Mouse (Mus musculus) MEL (cell line): ENCODE measurements around the gene Ppwd1. TPM values are rescaled to one million over a fixed set of nuclear protein-coding genes. Genes with fewer than 3 reads are reported as not detected.

Experiments used
- DNase-seq: peaks from one replicate; pipeline ENCODE4 v3.0.0; 2011; ENCODE audit warnings: low read depth, low spot score
- H3K27ac ChIP-seq: 2 replicates; pipeline ENCODE4 v1.5.1; 2012; ENCODE audit warnings: low read depth, mild to moderate bottlenecking, control low read depth, low read length, moderate library complexity; ENCODE audit not compliant: control insufficient read depth
- H3K27me3 ChIP-seq, 2 experiments: fragments of 150-350 bp in 1 of 2; sonication (generic) in 1 of 2; 2 replicates each; pipeline ENCODE4 v1.6.1; 2012; ENCODE audit warnings: low read length in 2 of 2, mild to moderate bottlenecking in 2 of 2, improper control_type of control experiment in 1 of 2, moderate library complexity in 1 of 2; ENCODE audit not compliant: insufficient read depth in 2 of 2, control insufficient read depth in 1 of 2
- H3K36me3 ChIP-seq, 2 experiments: 2 replicates each; pipeline ENCODE4 v1.6.1; 2012 to 2014; ENCODE audit warnings: low read length in 2 of 2, improper control_type of control experiment in 1 of 2, inconsistent platforms in 1 of 2, mild to moderate bottlenecking in 1 of 2; ENCODE audit not compliant: insufficient read depth in 2 of 2, control insufficient read depth in 1 of 2
- H3K4me1 ChIP-seq, 2 experiments: fragments of 150-350 bp in 1 of 2; sonication (generic) in 1 of 2; 2 replicates each; pipeline ENCODE4 v1.6.1; 2012; ENCODE audit warnings: low read length in 2 of 2, improper control_type of control experiment in 1 of 2, mild to moderate bottlenecking in 1 of 2; ENCODE audit not compliant: insufficient read depth in 2 of 2, control insufficient read depth in 1 of 2
- H3K4me3 ChIP-seq, 2 experiments: fragments of 150-350 bp in 1 of 2; sonication (generic) in 1 of 2; 2 replicates each; pipeline ENCODE4 v1.5.1; 2012; ENCODE audit warnings: low read depth in 2 of 2, low read length in 2 of 2, mild to moderate bottlenecking in 2 of 2, moderate library complexity in 2 of 2, control low read depth in 1 of 2, improper control_type of control experiment in 1 of 2; ENCODE audit not compliant: control insufficient read depth in 1 of 2, insufficient read depth in 1 of 2
- H3K79me2 ChIP-seq: 2 replicates; pipeline ENCODE4 v1.6.1; 2012; ENCODE audit warnings: mild to moderate bottlenecking, low read length, moderate library complexity; ENCODE audit not compliant: control insufficient read depth, poor library complexity, insufficient read depth
- H3K9ac ChIP-seq: 2 replicates; pipeline ENCODE4 v1.6.1; 2012; ENCODE audit warnings: low read depth, mild to moderate bottlenecking, control low read depth, low read length, moderate library complexity; ENCODE audit not compliant: control insufficient read depth, poor library complexity, severe bottlenecking
- H3K9me3 ChIP-seq: fragments of 150-350 bp; sonication (generic); replicated peaks from 2 replicates; pipeline ENCODE4 v1.6.1; 2012; ENCODE audit warnings: mild to moderate bottlenecking, low read length, improper control_type of control experiment, moderate library complexity; ENCODE audit not compliant: insufficient read depth
- BHLHE40 ChIP-seq: IDR thresholded peaks from 2 replicates; pipeline ENCODE4 v1.6.1; 2012; ENCODE audit warnings: low read depth, mild to moderate bottlenecking, inconsistent platforms, low read length, improper control_type of control experiment, borderline replicate concordance
- CHD1 ChIP-seq: IDR thresholded peaks from 2 replicates; pipeline ENCODE4 v1.6.1; 2012; ENCODE audit warnings: low read depth, mild to moderate bottlenecking, inconsistent platforms, low read length, improper control_type of control experiment
- CTCF ChIP-seq, 3 experiments: IDR thresholded peaks in 2 of 3; conservative IDR thresholded peaks in 1 of 3; 2 replicates each; pipeline ENCODE4 v1.5.1; 2011 to 2012; ENCODE audit warnings: low read length in 3 of 3, low read depth in 2 of 3, mild to moderate bottlenecking in 2 of 3, improper control_type of control experiment in 1 of 3, inconsistent platforms in 1 of 3, mixed read lengths in 1 of 3, moderate library complexity in 1 of 3; ENCODE audit not compliant: control insufficient read depth in 1 of 3, insufficient read depth in 1 of 3, poor library complexity in 1 of 3, severe bottlenecking in 1 of 3
- E2F4 ChIP-seq: IDR thresholded peaks from 2 replicates; pipeline ENCODE4 v1.6.1; 2011; ENCODE audit warnings: low read depth, low read length, improper control_type of control experiment, borderline replicate concordance
- ELF1 ChIP-seq: IDR thresholded peaks from 2 replicates; pipeline ENCODE4 v1.6.1; 2014; ENCODE audit warnings: low read depth, mild to moderate bottlenecking, inconsistent platforms, low read length, improper control_type of control experiment, moderate library complexity
- EP300 ChIP-seq, 2 experiments: IDR thresholded peaks; 2 replicates each; pipeline ENCODE4 v1.6.1; 2011; ENCODE audit warnings: improper control_type of control experiment in 2 of 2, low read length in 2 of 2, low read depth in 1 of 2, mild to moderate bottlenecking in 1 of 2
- ETS1 ChIP-seq: IDR thresholded peaks from 2 replicates; pipeline ENCODE4 v1.6.1; 2012; ENCODE audit warnings: low read depth, mild to moderate bottlenecking, inconsistent platforms, low read length, improper control_type of control experiment, moderate library complexity
- GABPA ChIP-seq: IDR thresholded peaks from 2 replicates; pipeline ENCODE4 v1.6.1; 2012; ENCODE audit warnings: low read depth, mild to moderate bottlenecking, inconsistent platforms, low read length, improper control_type of control experiment, moderate library complexity
- GATA1 ChIP-seq: IDR thresholded peaks from 2 replicates; pipeline ENCODE4 v1.6.1; 2011; ENCODE audit warnings: low read depth, low read length, improper control_type of control experiment
- HCFC1 ChIP-seq: IDR thresholded peaks from 2 replicates; pipeline ENCODE4 v1.6.1; 2012; ENCODE audit warnings: low read depth, mild to moderate bottlenecking, inconsistent platforms, low read length, improper control_type of control experiment, moderate library complexity
- JUND ChIP-seq: IDR thresholded peaks from 2 replicates; pipeline ENCODE4 v1.6.1; 2011; ENCODE audit warnings: low read depth, mild to moderate bottlenecking, improper control_type of control experiment, low read length
- KAT2A ChIP-seq: conservative IDR thresholded peaks from 2 replicates; pipeline ENCODE4 v1.6.1; 2012; ENCODE audit warnings: low read depth, low read length, improper control_type of control experiment, inconsistent platforms
- MAFK ChIP-seq: IDR thresholded peaks from 2 replicates; pipeline ENCODE4 v1.6.1; 2011; ENCODE audit warnings: low read depth, mild to moderate bottlenecking, low read length, improper control_type of control experiment, borderline replicate concordance
- MAX ChIP-seq: IDR thresholded peaks from 2 replicates; pipeline ENCODE4 v1.6.1; 2011; ENCODE audit warnings: low read length, improper control_type of control experiment
- MAZ ChIP-seq: IDR thresholded peaks from 2 replicates; pipeline ENCODE4 v1.6.1; 2012; ENCODE audit warnings: low read depth, mild to moderate bottlenecking, inconsistent platforms, low read length, improper control_type of control experiment
- MEF2A ChIP-seq: IDR thresholded peaks from 2 replicates; pipeline ENCODE4 v1.6.1; 2014; ENCODE audit warnings: low read depth, mild to moderate bottlenecking, inconsistent platforms, low read length, improper control_type of control experiment; ENCODE audit not compliant: poor library complexity, insufficient replicate concordance, severe bottlenecking; ENCODE audit errors: extremely low read depth
- MXI1 ChIP-seq: IDR thresholded peaks from 2 replicates; pipeline ENCODE4 v1.6.1; 2011; ENCODE audit warnings: mild to moderate bottlenecking, low read depth, low read length, improper control_type of control experiment
- MYB ChIP-seq: IDR thresholded peaks from 2 replicates; pipeline ENCODE4 v1.6.1; 2011; ENCODE audit warnings: mild to moderate bottlenecking, low read depth, low read length, improper control_type of control experiment
- MYC ChIP-seq: IDR thresholded peaks from 2 replicates; pipeline ENCODE4 v1.6.1; 2011; ENCODE audit warnings: low read depth, mild to moderate bottlenecking, low read length, improper control_type of control experiment, moderate library complexity
- NELFE ChIP-seq: IDR thresholded peaks from 2 replicates; pipeline ENCODE4 v1.6.1; 2011; ENCODE audit warnings: low read depth, low read length, improper control_type of control experiment
- NRF1 ChIP-seq: IDR thresholded peaks from 2 replicates; pipeline ENCODE4 v1.6.1; 2014; ENCODE audit warnings: low read depth, mild to moderate bottlenecking, inconsistent platforms, low read length, improper control_type of control experiment, moderate library complexity; ENCODE audit not compliant: poor library complexity, insufficient read depth, severe bottlenecking
- POLR2A ChIP-seq, 2 experiments: IDR thresholded peaks; 2 replicates each; pipeline ENCODE4 v1.6.1; 2011 to 2012; ENCODE audit warnings: low read length in 2 of 2, mild to moderate bottlenecking in 2 of 2, control low read depth in 1 of 2, improper control_type of control experiment in 1 of 2, low read depth in 1 of 2, moderate library complexity in 1 of 2; ENCODE audit not compliant: control insufficient read depth in 1 of 2, insufficient read depth in 1 of 2, poor library complexity in 1 of 2
- POLR2AphosphoS5 ChIP-seq: IDR thresholded peaks from 2 replicates; pipeline ENCODE4 v1.6.1; 2012; ENCODE audit warnings: low read depth, borderline replicate concordance, mild to moderate bottlenecking, inconsistent platforms, low read length, moderate library complexity, mixed read lengths
- RAD21 ChIP-seq: IDR thresholded peaks from 2 replicates; pipeline ENCODE4 v1.6.1; 2011; ENCODE audit warnings: mild to moderate bottlenecking, low read depth, low read length, improper control_type of control experiment
- RCOR1 ChIP-seq: IDR thresholded peaks from 2 replicates; pipeline ENCODE4 v1.6.1; 2012; ENCODE audit warnings: low read depth, mild to moderate bottlenecking, inconsistent platforms, low read length, improper control_type of control experiment
- SIN3A ChIP-seq: IDR thresholded peaks from 2 replicates; pipeline ENCODE4 v1.6.1; 2012; ENCODE audit warnings: low read length, improper control_type of control experiment, inconsistent platforms
- SMC3 ChIP-seq: IDR thresholded peaks from 2 replicates; pipeline ENCODE4 v1.6.1; 2011; ENCODE audit warnings: low read depth, low read length, improper control_type of control experiment
- TAL1 ChIP-seq: IDR thresholded peaks from 2 replicates; pipeline ENCODE4 v1.6.1; 2012; ENCODE audit warnings: mild to moderate bottlenecking, inconsistent platforms, low read length, moderate library complexity, mixed read lengths
- TBP ChIP-seq: IDR thresholded peaks from 2 replicates; pipeline ENCODE4 v1.8.0; 2011; ENCODE audit warnings: low read depth, low read length, improper control_type of control experiment
- TCF12 ChIP-seq: IDR thresholded peaks from 2 replicates; pipeline ENCODE4 v1.6.1; 2014; ENCODE audit warnings: low read depth, mild to moderate bottlenecking, inconsistent platforms, low read length, improper control_type of control experiment, moderate library complexity
- UBTF ChIP-seq: IDR thresholded peaks from 2 replicates; pipeline ENCODE4 v1.6.1; 2012; ENCODE audit warnings: low read depth, mild to moderate bottlenecking, inconsistent platforms, low read length, improper control_type of control experiment, moderate library complexity, borderline replicate concordance; ENCODE audit not compliant: insufficient read depth
- USF1 ChIP-seq: IDR thresholded peaks from 2 replicates; pipeline ENCODE4 v1.6.1; 2014; ENCODE audit warnings: low read depth, mild to moderate bottlenecking, inconsistent platforms, low read length, improper control_type of control experiment, moderate library complexity
- USF2 ChIP-seq, 2 experiments: IDR thresholded peaks; 2 replicates each; pipeline ENCODE4 v1.6.1; 2011 to 2012; ENCODE audit warnings: improper control_type of control experiment in 2 of 2, low read length in 2 of 2, borderline replicate concordance in 1 of 2, inconsistent platforms in 1 of 2, low read depth in 1 of 2, mild to moderate bottlenecking in 1 of 2; ENCODE audit not compliant: insufficient read depth in 1 of 2
- ZC3H11A ChIP-seq: IDR thresholded peaks from 2 replicates; pipeline ENCODE4 v1.6.1; 2012; ENCODE audit warnings: low read depth, mild to moderate bottlenecking, inconsistent platforms, low read length, improper control_type of control experiment
- ZKSCAN1 ChIP-seq: IDR thresholded peaks from 2 replicates; pipeline ENCODE4 v1.6.1; 2012; ENCODE audit warnings: low read depth, mild to moderate bottlenecking, inconsistent platforms, low read length, improper control_type of control experiment, moderate library complexity
- ZMIZ1 ChIP-seq: IDR thresholded peaks from 2 replicates; pipeline ENCODE4 v1.6.1; 2012; ENCODE audit warnings: low read depth, mild to moderate bottlenecking, inconsistent platforms, low read length, improper control_type of control experiment, moderate library complexity
- polyA plus RNA-seq, 2 experiments: library from polyadenylated mRNA; stranded (reverse) in 1 of 2; unstranded in 1 of 2; fragments of >175 nt in 1 of 2; fragments of >200 nt in 1 of 2; gene quantifications; 2 replicates each; pipeline versions ENCODE4 v1.2.1 to v1.2.4; 2012; ENCODE audit warnings: low replicate concordance in 2 of 2, low read depth in 1 of 2; ENCODE audit not compliant: insufficient read length in 2 of 2, insufficient read depth in 1 of 2, missing spikeins in 1 of 2
- total RNA-seq: library from RNA; depleted of rRNA; stranded (reverse); fragments of 300-350 nt; gene quantifications from 2 replicates; pipeline ENCODE4 v1.2.3, GENCODE M21; 2012

Gene Ppwd1
- total and polyA plus RNA-seq, 3 experiments = 16.0 to 17.1 TPM; not detected in 1

DNA sequence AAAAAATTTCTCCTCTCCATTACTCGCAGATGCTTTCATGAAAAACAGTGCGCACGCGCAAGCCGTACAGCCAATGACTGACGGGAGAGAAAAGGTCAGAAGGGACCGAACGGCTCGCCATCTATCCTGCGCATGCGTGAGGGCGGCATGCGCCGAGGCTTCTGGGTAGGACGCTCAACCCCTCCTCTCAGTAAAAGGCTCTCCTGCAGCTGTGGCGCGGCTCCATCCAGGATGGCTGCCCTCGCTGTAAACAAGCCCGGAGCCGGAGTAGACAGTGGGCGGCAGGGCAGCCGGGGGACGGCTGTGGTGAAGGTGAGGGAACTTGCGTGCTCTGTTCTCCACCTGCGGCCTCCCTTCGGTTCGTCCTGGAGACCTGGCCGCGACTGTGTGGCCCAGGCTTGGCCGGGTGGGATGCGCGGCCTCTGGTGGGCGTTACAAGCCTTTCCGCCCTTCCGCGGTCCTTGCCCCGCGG lies 50.0 kb downstream of the Ppwd1 start, which contains the start of gene Trim23:
Gene Trim23, plus strand, starts transcription at position 148 of the 472 bp plus-strand sequence.
- peak within 1 kb of the TSS; percentile 97 for H3K27ac ChIP-seq
- H3K36me3 ChIP-seq = peaks cover 1 to 8% of the 10 kb centered on the region in 2 experiments
- no peaks in the 10 kb centered on the region for H3K9me3 ChIP-seq
- peak within 1 kb of the TSS; percentile 64 to 89 for H3K4me3 ChIP-seq
- DNase-seq = peak; percentile 99
- H3K9ac ChIP-seq = peak within 1 kb of the TSS; percentile 89
- peaks cover 27% of the 10 kb centered on the region for H3K79me2 ChIP-seq
- peaks cover 0 to 2% of the 10 kb centered on the region in 2 experiments; a peak in 3 of 4 replicates for H3K4me1 ChIP-seq
- no peaks in the 10 kb centered on the region for H3K27me3 ChIP-seq
- TF ChIP-seq MXI1 (peak; percentile 53; the same call in 1 of the 2 replicates), HCFC1 (peak; percentile 83), JUND (no peak), UBTF (no peak), ZMIZ1 (peak; percentile 83; the same call in 1 of the 2 replicates), MEF2A (no peak), CHD1 (no peak), SMC3 (no peak), ETS1 (no peak), RCOR1 (no peak), POLR2A (IDR thresholded peaks at IDR 0.05; ENCODE audit: control insufficient read depth in 1 of 2, insufficient read depth in 1 of 2, low read depth in 1 of 2, low read length in 2 of 2, poor library complexity in 1 of 2) (peak; percentile 83 to 94), MAFK (no peak), USF2 (IDR thresholded peaks at IDR 0.05; ENCODE audit: borderline replicate concordance in 1 of 2, insufficient read depth in 1 of 2, low read depth in 1 of 2, low read length in 2 of 2) (no peak), MYC (no peak), ELF1 (peak; percentile 35; the same call in 1 of the 2 replicates), MAX (peak; percentile 45), KAT2A (peak; percentile 56; the same call in 1 of the 2 replicates), POLR2AphosphoS5 (no peak), E2F4 (0 out of 2 replicates have a peak, but pooled peaks have one; percentile 43), GATA1 (no peak), EP300 (IDR thresholded peaks at IDR 0.05; ENCODE audit: low read depth in 1 of 2, low read length in 2 of 2) (no peak), NRF1 (peak; percentile 100; the same call in 1 of the 2 replicates), RAD21 (no peak), SIN3A (no peak; the same call in 1 of the 2 replicates), CTCF (IDR thresholded peaks at IDR 0.05 in 2 of 3, conservative IDR thresholded peaks at IDR 0.05 in 1 of 3; ENCODE audit: control insufficient read depth in 1 of 3, insufficient read depth in 1 of 3, low read depth in 2 of 3, low read length in 3 of 3, poor library complexity in 1 of 3, severe bottlenecking in 1 of 3) (0 out of 6 replicates have a peak, but pooled peaks of 1 of the 3 experiments have one; percentile 4), ZC3H11A (no peak), GABPA (no peak), MAZ (peak; percentile 79), ZKSCAN1 (no peak), USF1 (peak; percentile 74), BHLHE40 (no peak), TBP (no peak), TAL1 (no peak), TCF12 (peak; percentile 23; the same call in 1 of the 2 replicates), MYB (no peak), NELFE (peak; percentile 80)
